Mouse (Mus musculus): ENCODE data around the gene Lingo1.

DNA sequence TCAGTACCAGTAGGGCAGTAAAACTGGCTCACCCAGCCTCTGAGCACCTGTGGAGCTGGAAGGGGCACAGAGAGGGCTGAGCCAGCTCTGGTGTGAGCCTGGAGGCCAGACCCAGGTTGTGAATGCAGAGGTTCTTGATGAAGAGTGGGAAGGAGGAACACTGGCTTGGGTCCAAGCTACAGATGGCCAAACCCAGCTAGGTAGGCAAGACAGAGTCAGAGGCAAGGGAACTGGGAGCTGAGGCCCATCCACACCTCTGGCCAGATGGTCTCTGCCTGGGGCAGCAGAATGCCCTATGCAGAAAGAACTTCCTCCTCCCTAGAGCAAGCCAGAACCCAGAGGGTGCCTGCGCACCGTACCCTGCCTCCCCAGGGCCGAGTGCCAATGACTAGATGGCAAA, 79.7 kb downstream of the Lingo1 start:
- TF ChIP-seq POLR2A (IDR thresholded peaks at IDR 0.05; ENCODE audit: low read depth, low read length) (no peak), CTCF (IDR thresholded peaks at IDR 0.05; ENCODE audit: extremely low read depth, insufficient read length, insufficient replicate concordance, low read depth, low read length) (no peak)
